Mouse (Mus musculus) cortical plate, adult 2 months (tissue): ENCODE data around the gene Gm16181.

Experiments used
- CTCF ChIP-seq: fragments of 200-500 bp; IDR thresholded peaks from 2 replicates; pipeline ENCODE4 v1.5.1; 2011; ENCODE audit warnings: mild to moderate bottlenecking, control low read depth, low read length; ENCODE audit not compliant: insufficient read depth; ENCODE audit errors: extremely low read depth
- POLR2A ChIP-seq: fragments of 200-500 bp; IDR thresholded peaks from 2 replicates; pipeline ENCODE4 v1.6.1; 2011; ENCODE audit warnings: mild to moderate bottlenecking, low read length, control low read depth; ENCODE audit not compliant: insufficient read depth; ENCODE audit errors: extremely low read depth

DNA sequence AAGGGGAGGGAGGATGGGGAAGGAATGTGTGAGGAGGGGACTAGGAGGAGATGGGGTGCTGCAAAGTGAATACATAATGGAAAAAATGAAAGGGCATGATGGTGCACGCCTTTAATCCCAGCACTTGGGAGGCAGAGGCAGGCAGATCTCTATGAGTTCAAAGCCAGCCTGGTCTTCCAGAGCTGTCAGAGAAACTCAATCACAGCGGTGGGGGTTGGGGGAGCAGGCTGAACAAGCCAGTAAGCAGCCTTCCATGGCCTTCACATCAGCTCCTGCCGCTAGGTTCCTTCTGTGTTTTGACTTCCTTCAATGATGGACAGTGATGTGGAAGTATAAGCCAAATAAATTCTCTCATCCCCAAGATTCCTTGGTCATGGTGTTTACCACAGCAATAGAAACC lies 34.7 kb downstream of the Gm16181 start:
- TF ChIP-seq CTCF (no peak), POLR2A (no peak)
